Mouse (Mus musculus): ENCODE measurements at regions not wholly inside any gene's neighbourhood (a gene's known extent, or its start where the extent isn't known, plus 50 kb on each side); places are given as distances from the start of the nearest gene placed in this dataset.

DNA sequence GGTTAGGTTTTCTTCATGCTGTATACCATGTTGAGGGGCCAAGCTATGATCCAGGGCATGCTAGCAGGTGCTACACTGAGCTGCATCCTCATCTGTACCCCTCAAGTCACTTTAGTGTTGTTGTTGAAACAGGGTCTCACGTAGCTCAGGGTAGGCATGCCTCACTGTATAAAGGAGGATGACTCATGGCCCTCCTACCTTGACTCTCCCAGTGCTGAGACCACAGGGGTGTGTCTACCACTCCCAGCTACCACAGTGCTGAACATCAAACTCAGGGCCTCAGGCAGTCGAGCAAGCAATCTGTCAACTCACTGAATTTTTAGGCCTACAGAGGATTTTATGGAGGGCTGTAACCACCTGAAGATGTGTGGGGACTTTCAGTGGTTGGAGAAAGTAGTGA lies 258.5 kb downstream of the Ankrd50 start:
- ATAC-seq (ENCODE audit: low FRiP score, low read depth) (no peak), DNase-seq (ENCODE audit: low spot score) (no peak)
- H3K27me3 ChIP-seq (ENCODE audit: control insufficient read depth, insufficient read depth, low read length) = no peaks in the 10 kb centered on the region
- H3K4me3 ChIP-seq (replicated peaks; ENCODE audit: low read length) = no peak overlapping the region
- no peak overlapping the region for H3K27ac ChIP-seq (replicated peaks; ENCODE audit: low read depth, low read length)
- no peak for TF ChIP-seq POLR2A (IDR thresholded peaks at IDR 0.05; ENCODE audit: borderline replicate concordance, extremely low read depth, insufficient read depth, insufficient read length)
- H3K4me2 ChIP-seq (replicated peaks; ENCODE audit: low read depth, low read length, severe bottlenecking) = no peak overlapping the region
- H3K9ac ChIP-seq (ENCODE audit: low read depth, low read length, severe bottlenecking) = no peak overlapping the region
- WGBS = 49% methylated on average over 2 of the region's 2 CpGs
- H3K4me1 ChIP-seq (ENCODE audit: control insufficient read depth, insufficient read depth, low read length) = peaks cover 8% of the 10 kb centered on the region; the same call in 1 of the 2 replicates
- H3K9me3 ChIP-seq (ENCODE audit: control insufficient read depth, low read length) = no peaks in the 10 kb centered on the region
- no peaks in the 10 kb centered on the region for H3K36me3 ChIP-seq (ENCODE audit: control insufficient read depth, insufficient read depth, low read length)

DNA sequence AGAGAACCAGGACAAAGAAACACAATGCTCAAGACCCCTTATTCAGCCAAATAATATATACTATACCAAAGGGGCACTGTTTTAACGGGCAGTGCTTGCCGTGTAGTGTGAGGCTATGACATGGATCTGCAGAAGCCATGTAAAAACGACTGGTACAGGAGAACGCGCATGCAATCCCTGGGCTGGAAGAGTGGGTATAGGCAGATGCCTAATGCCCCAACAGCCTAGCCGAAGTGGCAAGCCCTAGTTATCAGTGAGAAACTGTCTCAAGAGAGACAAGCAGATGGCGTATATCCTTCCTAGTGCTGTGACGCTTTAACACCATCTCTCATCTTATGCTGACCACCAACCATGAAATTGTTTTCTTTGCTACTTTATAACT lies 262.8 kb downstream of the Ankrd50 start:
- Histone ChIP-seq H3K27ac (replicated peaks; ENCODE audit: low read depth, low read length) (no peak overlapping the region), H3K27me3 (ENCODE audit: control insufficient read depth, insufficient read depth, low read length) (no peaks in the 10 kb centered on the region), H3K4me2 (replicated peaks; ENCODE audit: low read depth, low read length, severe bottlenecking) (no peak overlapping the region), H3K4me3 (replicated peaks; ENCODE audit: low read length) (no peak overlapping the region), H3K4me1 (ENCODE audit: control insufficient read depth, insufficient read depth, low read length) (no peaks in the 10 kb centered on the region), H3K9ac (ENCODE audit: low read depth, low read length, severe bottlenecking) (no peak overlapping the region), H3K36me3 (ENCODE audit: control insufficient read depth, insufficient read depth, low read length) (no peaks in the 10 kb centered on the region), H3K9me3 (ENCODE audit: control insufficient read depth, low read length) (no peaks in the 10 kb centered on the region)
- DNase-seq (ENCODE audit: low spot score) = no peak
- TF ChIP-seq POLR2A (IDR thresholded peaks at IDR 0.05; ENCODE audit: borderline replicate concordance, extremely low read depth, insufficient read depth, insufficient read length) = no peak
- ATAC-seq (ENCODE audit: low FRiP score, low read depth) = no peak
- WGBS = 77% methylated on average over 8 of the region's 8 CpGs

DNA sequence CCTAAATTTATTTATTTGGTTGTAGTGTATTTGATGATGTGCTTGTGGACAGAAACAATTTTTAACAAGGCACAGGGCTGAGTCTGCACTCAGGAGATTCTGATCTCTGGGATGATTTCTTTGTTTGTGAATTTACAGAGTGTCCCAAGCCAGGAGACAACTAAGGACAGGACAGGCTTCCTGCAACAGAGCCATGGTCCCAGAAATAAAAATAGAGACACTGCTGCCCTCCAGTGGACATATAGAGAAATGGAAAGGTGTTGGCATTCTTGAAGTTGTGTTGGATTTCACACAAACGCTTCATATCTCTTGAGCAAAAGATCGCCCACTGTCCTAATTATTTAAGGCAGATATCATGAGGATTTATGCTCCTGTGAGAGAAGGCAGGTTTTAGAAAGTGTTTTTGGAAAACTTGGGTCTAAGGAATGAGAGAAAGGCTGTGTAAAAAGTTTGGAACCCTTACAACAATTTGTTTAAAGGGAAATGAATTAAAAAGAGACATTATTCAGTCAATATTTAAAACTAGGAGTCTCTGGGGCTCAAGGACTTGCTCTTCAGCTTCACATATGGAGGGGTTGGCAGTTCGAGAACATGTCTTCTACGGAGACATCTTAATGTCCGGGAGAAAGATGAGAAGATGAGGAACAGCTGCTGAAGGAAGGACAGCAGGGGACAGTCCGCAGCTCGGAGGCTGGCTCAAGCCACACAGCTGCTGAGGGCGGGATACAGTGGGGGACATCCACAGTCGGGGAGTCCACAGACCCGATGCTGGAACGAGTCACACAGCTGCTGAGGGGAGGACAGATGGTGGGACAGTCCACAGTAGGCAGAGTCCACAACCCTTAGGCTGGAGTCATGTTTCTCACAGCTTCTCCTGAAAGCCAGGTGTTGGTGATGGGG lies 263.5 kb downstream of the Ankrd50 start:
- TF ChIP-seq POLR2A (IDR thresholded peaks at IDR 0.05; ENCODE audit: borderline replicate concordance, extremely low read depth, insufficient read depth, insufficient read length) = no peak
- Histone ChIP-seq H3K4me3 (replicated peaks; ENCODE audit: low read length) (no peak overlapping the region), H3K9me3 (ENCODE audit: control insufficient read depth, low read length) (no peaks in the 10 kb centered on the region), H3K36me3 (ENCODE audit: control insufficient read depth, insufficient read depth, low read length) (no peaks in the 10 kb centered on the region), H3K9ac (ENCODE audit: low read depth, low read length, severe bottlenecking) (no peak overlapping the region), H3K27me3 (ENCODE audit: control insufficient read depth, insufficient read depth, low read length) (no peaks in the 10 kb centered on the region), H3K27ac (replicated peaks; ENCODE audit: low read depth, low read length) (no peak overlapping the region), H3K4me1 (ENCODE audit: control insufficient read depth, insufficient read depth, low read length) (no peaks in the 10 kb centered on the region), H3K4me2 (replicated peaks; ENCODE audit: low read depth, low read length, severe bottlenecking) (no peak overlapping the region)
- peak; percentile 88 for DNase-seq (ENCODE audit: low spot score)
- WGBS = 37% methylated on average over 11 of the region's 11 CpGs
- peak; percentile 89 for ATAC-seq (ENCODE audit: low FRiP score, low read depth)

DNA sequence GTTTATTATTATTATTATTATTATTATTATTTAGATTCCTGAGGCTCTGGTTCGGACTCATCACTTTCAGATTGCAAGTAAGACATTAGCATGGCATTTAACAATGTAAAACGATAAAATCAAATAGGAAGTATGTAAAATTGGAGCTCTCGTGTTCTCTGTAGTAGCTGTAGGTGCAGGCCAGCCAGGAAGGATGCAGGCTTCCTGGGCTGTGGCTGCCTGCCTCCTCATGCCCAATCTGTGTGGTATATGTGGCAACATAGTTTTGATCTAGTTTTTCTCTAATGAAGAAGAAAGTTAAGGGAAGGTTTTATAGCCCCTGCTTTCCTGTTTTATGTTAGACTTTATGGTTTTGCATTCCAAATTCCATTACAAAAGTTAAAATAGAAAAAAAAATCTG lies 275.6 kb downstream of the Ankrd50 start:
- no peak for ATAC-seq (ENCODE audit: low FRiP score, low read depth)
- Histone ChIP-seq H3K4me1 (ENCODE audit: control insufficient read depth, insufficient read depth, low read length) (peaks cover 4% of the 10 kb centered on the region; the same call in 1 of the 2 replicates), H3K36me3 (ENCODE audit: control insufficient read depth, insufficient read depth, low read length) (no peaks in the 10 kb centered on the region), H3K4me3 (replicated peaks; ENCODE audit: low read length) (no peak overlapping the region), H3K27ac (replicated peaks; ENCODE audit: low read depth, low read length) (no peak overlapping the region), H3K4me2 (replicated peaks; ENCODE audit: low read depth, low read length, severe bottlenecking) (no peak overlapping the region), H3K27me3 (ENCODE audit: control insufficient read depth, insufficient read depth, low read length) (no peaks in the 10 kb centered on the region), H3K9ac (ENCODE audit: low read depth, low read length, severe bottlenecking) (no peak overlapping the region), H3K9me3 (ENCODE audit: control insufficient read depth, low read length) (no peaks in the 10 kb centered on the region)
- 68% methylated on average over 3 of the region's 3 CpGs for WGBS
- no peak for DNase-seq (ENCODE audit: low spot score)
- TF ChIP-seq POLR2A (IDR thresholded peaks at IDR 0.05; ENCODE audit: borderline replicate concordance, extremely low read depth, insufficient read depth, insufficient read length) = no peak

DNA sequence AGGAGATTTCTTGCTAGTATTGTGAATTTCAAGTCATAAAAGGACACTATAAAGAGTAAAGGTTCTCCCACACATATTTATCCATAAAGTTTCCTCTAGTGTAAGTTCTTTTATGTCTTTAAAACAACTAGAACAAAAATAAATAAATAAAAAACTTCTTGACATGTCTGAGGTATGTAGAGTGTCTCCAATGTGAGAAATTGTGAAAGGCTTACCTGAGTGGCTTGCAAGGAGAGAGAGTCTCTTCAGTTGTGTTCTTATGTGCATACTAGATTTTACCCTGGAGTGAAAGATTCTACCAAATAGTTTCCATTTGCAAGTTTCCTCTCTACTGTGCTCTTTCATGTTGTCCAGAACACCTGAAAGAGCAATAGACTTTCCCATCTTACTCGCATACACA lies 276.8 kb downstream of the Ankrd50 start:
- Histone ChIP-seq H3K9me3 (ENCODE audit: control insufficient read depth, low read length) (no peaks in the 10 kb centered on the region), H3K4me2 (replicated peaks; ENCODE audit: low read depth, low read length, severe bottlenecking) (no peak overlapping the region), H3K36me3 (ENCODE audit: control insufficient read depth, insufficient read depth, low read length) (no peaks in the 10 kb centered on the region), H3K4me3 (replicated peaks; ENCODE audit: low read length) (no peak overlapping the region), H3K27me3 (ENCODE audit: control insufficient read depth, insufficient read depth, low read length) (no peaks in the 10 kb centered on the region), H3K4me1 (ENCODE audit: control insufficient read depth, insufficient read depth, low read length) (peaks cover 4% of the 10 kb centered on the region; the same call in 1 of the 2 replicates), H3K9ac (ENCODE audit: low read depth, low read length, severe bottlenecking) (no peak overlapping the region), H3K27ac (replicated peaks; ENCODE audit: low read depth, low read length) (no peak overlapping the region)
- TF ChIP-seq POLR2A (IDR thresholded peaks at IDR 0.05; ENCODE audit: borderline replicate concordance, extremely low read depth, insufficient read depth, insufficient read length) = no peak
- WGBS = 85% methylated on average over 1 of the region's 1 CpGs
- ATAC-seq (ENCODE audit: low FRiP score, low read depth) (no peak), DNase-seq (ENCODE audit: low spot score) (no peak)
